Mouse (Mus musculus) heart, adult 18-20 months (tissue): ENCODE measurements around the gene Dennd6b. TPM values are rescaled to one million over a fixed set of nuclear protein-coding genes. Genes with fewer than 3 reads are reported as not detected.
A peak's percentile ranks its signal among the peaks of the same experiment; 100 is the strongest.

ENCODE experiments used
- DNase-seq, 2 experiments: peaks; one replicate each; pipeline ENCODE4 v3.0.0; 2021 to 2022; ENCODE audit warnings: mixed read lengths in 1 of 2
- total RNA-seq, 2 experiments: library from RNA; stranded (reverse); gene quantifications; 2 replicates each; pipeline ENCODE4 v1.2.3; 2021

The Dennd6b gene
- total RNA-seq, 2 experiments from 2014 or later = 8.3 to 9.6 TPM

DNA sequence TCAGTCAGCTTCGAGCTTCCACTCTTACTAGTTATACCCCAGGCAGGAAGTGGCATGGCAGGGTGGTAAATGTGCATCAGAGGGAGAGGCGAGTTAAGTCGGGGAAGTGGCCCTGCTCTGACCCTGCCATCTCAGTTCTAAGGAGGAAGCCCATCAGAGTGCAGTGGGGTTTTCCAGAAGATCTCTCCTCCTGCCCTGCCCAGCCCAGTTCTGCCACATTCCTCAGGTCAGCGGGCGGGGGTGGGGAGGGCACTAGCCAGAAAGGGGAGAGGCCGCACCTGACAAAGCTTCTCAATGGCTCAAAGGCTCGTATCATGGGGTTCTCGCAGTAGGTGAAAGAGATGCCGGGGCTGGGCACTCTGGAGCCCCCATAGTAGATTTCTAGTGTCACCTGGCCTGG, 34.9 kb downstream of the Dennd6b start:
- no peak for DNase-seq

- no peak for DNase-seq
These were observed 37.8 kb downstream of the Dennd6b start for GRCm38 (mm10) chr15:89158516-89158915.

- DNase-seq = peak; percentile 76 to 80
These were observed 38.3 kb downstream of the Dennd6b start for GRCm38 (mm10) chr15:89157954-89158353.

DNA sequence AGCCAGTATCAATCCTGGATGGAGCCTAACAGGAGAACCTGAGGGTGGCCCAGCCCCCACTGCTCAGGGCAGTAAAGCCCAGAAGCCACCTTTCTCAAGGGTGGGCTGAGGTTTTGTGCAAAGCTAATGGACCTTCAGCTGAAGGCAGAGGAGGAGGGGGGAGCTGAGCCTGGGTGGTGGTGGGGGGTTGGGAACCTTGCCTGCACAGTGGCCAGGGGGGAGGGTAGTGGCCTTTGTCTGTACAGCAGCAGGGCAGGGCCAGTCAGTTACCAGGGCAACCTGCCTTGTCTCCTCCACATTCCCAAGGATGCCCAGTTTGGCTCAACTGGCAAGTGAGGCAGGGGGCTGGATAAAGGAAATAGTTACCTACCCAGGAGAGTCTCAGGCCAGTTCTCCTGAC, 44.0 kb downstream of the Dennd6b start:
- DNase-seq = no peak

DNA sequence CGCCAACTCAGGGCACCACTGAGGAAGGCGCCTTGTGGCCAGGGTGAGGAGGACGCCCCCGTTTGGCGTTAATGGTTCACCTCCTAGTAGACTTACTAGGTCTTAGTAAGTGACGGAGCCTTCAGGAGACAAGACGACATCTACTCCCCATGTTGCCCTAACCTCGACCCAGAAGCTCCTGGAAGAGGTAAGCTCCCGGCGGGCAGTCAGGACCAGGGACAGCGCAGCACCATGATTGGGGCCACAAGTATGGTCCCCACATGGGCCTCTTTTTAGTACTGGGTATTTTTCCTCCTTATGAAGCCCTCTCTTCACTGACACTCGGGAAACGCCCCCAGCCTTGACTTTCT, 46.3 kb downstream of the Dennd6b start:
- no peak for DNase-seq

DNA sequence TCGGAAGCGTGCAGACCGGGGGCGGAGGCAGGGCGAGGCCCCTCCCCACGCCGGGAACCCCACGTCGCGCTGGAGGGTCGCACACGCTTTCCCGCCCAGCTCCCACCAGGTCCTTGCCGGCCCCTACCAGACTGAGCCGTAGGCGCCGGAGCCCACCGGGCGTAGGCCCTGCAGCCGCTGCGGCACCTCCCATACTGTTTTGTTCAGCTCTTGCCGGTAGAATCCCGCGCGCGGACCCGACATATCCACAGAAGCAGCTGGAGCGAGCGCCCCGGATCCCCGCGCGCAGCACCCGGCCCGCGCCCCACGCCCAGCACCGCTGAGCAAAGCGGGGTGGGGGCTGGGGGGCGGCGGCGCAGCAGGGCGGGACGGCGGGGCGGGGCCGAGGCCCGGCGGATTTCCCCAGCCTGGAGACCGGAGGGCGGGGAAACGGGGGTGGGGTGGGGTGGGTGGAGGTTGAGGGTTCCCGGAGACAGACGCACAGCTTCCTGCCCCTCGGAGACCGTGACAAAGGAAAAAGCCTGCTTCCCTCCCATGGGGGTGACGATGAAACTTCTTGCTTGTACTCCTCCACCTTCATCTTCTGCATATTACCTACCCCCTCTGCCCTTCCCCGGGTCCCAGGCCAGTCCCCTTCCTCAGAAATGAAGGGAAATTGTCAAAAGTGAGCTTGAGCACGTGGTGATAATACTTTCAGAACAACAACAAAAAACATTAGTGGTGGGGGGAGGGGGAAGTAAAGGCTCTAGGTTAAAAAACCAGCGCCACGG, 46.8 kb downstream of the Dennd6b start, which contains the start of gene Mapk11:
TSS of gene Mapk11 (minus strand) at position 358 of the 770 bp plus-strand sequence.
- peak; percentile 62 to 75 for DNase-seq

GRCm38 (mm10) chr15:89148496-89149270, 47.6 kb downstream of the Dennd6b start:
- peak in 1 of 2 experiments; percentile 40 for DNase-seq

- no peak for DNase-seq
These were observed 48.4 kb downstream of the Dennd6b start for GRCm38 (mm10) chr15:89147895-89148294.

GRCm38 (mm10) chr15:89147456-89147855, 48.8 kb downstream of the Dennd6b start:
- no peak for DNase-seq

GRCm38 (mm10) chr15:89147024-89147423, 49.3 kb downstream of the Dennd6b start:
- peak in 1 of 2 experiments; percentile 53 for DNase-seq

DNA sequence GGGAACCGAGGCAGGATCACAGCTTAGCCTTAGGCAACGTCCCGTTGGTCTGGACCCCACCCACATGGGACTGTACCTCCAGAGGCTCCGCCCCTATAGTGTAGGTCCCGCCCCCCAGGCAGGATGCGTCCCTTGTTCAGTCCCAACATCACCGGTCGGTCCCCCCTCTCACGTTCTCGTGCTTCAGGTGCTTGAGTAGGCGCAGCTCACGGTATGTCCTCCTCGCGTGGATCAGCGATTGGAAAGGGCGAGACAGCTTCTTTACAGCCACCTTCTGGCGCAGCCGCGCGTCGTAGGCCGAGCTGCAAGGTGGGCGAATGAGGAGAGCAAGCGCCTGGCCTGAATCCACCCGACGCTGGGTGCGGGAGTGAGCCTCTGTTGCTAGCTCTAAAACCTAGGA, 49.8 kb downstream of the Dennd6b start:
- peak in 1 of 2 experiments; percentile 40 for DNase-seq

- no peak for DNase-seq
These were observed 50.4 kb downstream of the Dennd6b start for GRCm38 (mm10) chr15:89145813-89146350.

DNA sequence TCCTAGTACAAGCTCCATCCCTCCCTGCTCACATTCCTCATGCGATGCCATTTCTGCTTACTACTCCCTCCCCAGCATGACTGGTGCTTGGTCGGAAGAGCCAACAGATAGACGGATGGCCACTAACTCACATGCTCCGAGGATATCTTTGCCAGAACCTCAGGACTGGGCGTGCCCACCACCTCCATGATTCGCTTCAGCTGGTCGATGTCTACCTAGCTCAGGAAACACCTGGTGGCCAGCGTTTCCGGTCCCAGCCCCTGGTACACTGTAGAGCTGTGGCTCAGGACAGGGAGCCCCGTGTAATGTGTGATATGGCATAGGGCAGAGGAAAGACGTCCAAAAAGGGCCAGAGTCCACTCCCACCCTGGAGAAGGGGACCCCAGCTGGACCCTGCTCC, 51.3 kb downstream of the Dennd6b start:
- no peak for DNase-seq

DNA sequence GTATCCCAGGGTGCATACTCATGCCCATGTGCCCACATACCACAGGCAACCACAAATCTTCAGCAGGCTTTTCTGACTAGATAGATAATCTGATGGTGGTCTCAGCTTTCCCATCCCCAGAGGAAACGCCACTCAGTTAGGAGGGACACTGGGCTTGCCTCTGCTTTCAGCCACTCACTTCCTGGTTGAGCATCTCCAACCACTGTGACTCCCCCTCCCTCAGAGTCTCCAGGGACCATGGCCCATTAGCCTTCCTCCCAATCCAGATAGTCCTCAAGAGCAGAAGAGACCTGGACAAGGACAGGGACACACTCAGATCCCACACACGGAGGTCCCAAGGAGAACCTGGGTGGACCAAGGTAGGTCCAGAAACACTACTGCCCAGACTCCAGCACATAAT, 53.2 kb downstream of the Dennd6b start:
- DNase-seq = no peak

DNA sequence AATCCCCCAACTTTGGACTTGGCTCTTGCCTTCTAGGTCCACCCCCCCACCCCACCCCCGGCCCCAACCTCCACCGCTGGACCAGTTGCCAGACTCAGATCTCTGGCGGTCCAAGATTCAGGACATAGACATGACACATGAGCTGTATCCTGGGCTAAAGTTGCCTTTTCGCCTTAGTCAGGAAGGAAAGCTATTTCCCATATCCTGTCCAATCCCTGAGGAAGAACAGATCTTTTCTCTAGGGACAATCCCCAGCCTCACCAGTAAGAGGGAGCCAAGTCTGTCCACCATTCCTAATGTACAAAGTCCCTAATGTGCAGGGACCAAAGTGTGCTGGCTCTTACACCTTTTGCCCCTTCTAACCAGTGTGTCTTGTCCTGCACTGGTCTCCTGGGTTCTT, 54.4 kb downstream of the Dennd6b start:
- peak in 1 of 2 experiments; percentile 58 for DNase-seq

DNA sequence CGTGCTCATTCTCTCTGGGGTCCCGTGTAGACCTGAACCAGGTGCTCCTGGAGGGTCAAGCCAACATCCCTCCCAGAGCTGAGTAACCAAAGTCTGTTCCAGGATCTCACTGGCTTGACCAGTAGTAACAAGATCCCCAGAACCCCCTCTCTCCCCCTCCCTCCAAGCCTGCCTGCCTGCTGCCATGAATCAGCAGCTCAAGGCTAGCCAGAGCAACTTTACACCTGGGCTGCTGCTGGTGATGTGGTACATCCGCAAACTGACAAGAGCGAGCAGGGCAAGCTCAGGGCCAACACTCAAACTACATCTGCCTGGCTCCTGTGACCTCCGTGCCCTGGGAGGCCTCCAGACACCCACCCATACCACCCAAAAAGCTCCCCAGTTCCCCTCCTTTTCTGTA, 54.9 kb downstream of the Dennd6b start:
- no peak for DNase-seq

DNA sequence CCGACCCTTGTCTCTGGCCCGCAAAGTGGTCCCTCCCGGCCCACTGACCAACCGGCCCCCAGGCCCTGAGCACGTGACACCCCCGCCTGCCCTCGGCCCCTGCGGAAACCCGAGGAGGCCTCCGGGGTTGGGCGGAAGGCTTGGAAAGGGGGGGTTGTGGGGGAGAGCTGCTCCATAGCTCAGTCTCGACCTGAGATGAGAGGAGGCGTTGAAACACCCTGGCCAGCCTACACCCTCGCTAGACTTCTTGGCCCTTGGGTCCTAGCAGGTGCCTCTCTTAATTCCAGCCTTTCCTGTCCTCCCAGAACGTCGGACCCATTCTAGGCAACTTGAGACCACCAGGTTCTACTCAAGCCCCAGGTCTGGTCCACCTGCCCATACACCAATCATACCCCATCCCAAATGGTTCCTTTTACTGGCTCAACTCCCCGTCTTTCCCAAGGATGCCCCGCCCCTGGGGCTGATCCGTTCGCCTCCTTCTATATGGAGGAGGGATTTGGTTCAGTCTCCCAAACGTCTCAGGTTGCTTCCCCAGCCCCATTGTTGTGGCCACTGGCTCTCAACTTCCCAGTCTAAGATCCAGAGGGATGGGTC, 55.5 kb downstream of the Dennd6b start, which contains the start of gene Mapk12:
TSS of gene Mapk12 (minus strand) at position 45 of the 594 bp plus-strand sequence.
- peak in 1 of 2 experiments; percentile 88 for DNase-seq

GRCm38 (mm10) chr15:89140048-89140658, 56.1 kb downstream of the Dennd6b start:
- DNase-seq = peak; percentile 78 to 81

GRCm38 (mm10) chr15:89138531-89138930, 57.8 kb downstream of the Dennd6b start:
- DNase-seq = no peak

DNA sequence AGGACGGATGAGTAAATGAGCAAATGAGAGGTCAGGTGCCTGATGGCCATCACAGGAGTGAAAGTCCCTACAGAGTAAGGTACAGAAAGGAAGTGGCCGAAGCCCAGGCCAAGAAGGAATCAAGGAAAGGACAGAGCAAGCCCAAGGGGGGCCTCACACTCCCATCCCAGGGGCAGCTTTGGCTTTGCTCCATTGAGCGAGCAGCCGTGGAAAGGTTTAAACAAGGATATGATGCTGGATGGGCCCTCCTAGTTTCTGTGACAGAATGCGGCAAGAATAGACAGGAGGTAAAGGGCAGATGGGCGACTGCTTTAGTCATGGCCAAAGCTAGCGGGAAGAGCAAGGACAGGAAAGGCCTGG, 58.3 kb downstream of the Dennd6b start:
- DNase-seq = no peak

- no peak for DNase-seq
These were observed 58.8 kb downstream of the Dennd6b start for GRCm38 (mm10) chr15:89137378-89138045.
